Mouse (Mus musculus) 3T3-L1 (cell line): ENCODE results near the gene Cdca8.
"Not testable (repeated sequence)": the region's sequence is repeated elsewhere in the genome, so short reads cannot be mapped to it uniquely, and the experiment has no call there.

Experiments
- DNase-seq: peaks from one replicate; pipeline ENCODE4 v3.0.0-alpha.2; 2015; ENCODE audit warnings: low read depth, low spot score

The Cdca8 gene

DNA sequence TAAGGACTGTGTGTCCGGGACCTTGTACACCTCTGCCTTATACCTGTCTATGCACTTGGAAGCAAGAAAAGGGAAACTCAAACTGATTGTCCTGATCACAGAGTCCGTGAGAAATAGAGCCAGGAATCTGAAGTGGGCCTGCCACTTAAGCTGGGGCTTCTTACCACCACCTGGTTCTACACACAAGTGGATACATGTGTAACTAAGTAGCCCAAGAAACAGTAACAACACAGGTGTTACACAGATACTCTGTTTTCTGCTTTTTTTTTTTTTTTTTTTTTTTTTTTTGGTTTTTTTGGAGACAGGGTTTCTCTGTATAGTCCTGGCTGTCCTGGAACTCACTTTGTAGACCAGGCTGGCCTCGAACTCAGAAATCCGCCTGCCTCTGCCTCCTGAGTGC, at the start of gene Cdca8:
TSS of gene Cdca8 (minus strand) at position 101 of the 400 bp plus-strand sequence.
- not testable (repeated sequence) for DNase-seq

DNA sequence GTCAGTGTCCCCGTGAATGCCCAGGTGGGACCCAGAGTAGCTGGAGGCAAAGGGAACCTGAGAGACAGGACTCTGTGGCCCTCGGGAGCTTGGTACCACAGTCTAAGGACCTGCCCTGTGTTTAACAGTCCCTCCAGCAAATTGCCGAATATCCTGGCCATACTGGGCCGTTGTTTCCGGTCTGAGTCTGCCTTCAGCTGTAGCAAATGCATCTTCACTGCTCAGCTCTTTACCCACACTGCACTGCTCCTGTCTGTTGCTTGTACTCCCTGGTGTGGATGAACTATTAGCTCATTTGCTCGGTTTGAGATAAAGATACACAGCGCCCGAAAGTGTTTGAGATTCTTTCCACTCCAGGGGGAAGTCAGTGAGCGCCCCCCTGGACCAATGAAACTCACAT, 49.3 kb upstream of the Cdca8 start:
- DNase-seq, result no peak

DNA sequence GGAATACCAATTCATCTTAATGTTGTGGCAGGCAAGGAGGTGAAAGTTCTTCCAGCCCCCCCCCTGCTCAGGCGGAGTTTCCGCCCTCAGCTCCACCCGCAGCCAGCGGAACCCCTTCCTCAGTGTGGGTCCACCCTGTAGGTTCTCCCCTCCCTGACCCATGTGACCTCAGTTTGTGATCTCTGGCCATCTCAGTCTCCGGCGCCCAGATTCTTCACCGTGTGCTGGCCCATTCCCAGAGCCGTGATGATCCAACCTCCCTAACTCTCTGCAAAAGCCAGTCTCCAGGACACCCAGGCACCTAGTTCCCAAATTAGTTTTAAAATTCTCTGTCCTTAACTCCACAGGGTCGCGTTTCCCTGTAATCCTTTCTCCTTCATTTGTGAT, 48.6 kb upstream of the Cdca8 start:
- no peak for DNase-seq

DNA sequence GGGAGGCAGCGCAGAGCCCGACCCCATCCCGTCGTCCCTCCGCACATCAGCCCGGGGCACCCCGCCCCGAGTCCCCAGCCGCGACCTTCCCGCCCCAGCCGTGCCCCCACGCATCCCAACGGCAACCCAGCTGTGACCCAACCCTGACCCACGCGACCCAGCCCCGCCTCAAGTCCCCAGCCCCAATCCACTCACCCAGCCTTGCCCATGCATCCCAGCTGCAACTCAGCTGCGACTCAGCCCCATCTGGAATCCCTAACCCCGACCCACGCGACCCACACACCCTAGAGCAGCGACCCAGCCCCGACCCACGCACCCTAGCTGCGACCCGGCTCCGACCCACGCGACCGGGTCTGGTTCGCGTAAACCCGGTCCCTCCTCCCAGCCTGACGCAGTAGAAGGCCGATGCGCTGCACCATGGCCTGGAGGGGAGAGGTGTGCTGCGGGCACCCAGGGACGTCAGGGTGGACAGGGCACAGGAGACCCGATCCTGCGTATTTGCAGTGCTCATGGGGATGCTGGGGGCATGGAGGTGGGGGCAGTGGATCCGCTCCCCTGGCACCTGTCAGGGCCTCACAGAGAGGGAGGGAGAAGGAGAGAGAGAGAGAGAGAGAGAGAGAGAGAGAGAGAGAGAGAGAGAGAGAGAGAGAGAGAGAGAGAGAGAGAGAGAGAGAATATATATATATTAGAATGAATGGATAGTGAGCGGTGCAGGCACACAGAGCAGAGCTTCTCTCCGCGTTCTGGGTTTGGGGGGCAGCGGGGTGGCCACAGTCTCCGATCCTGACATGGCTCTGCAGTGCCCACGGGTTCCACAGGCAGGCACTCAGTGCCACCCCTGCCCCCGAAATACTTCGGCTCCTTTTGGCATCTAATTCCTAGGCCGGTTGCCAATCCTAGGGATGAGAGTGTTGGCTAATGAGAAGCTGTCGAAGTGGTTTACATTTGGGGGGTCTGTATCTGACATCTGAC, 47.9 kb upstream of the Cdca8 start:
- DNase-seq, result no peak

- DNase-seq, result no peak
Measured at GRCm38 (mm10) chr4:124985671-124986602, 46.8 kb upstream of the Cdca8 start, which contains the start of gene Rspo1. Gene Rspo1 (plus strand): TSS chr4:124986430.

DNA sequence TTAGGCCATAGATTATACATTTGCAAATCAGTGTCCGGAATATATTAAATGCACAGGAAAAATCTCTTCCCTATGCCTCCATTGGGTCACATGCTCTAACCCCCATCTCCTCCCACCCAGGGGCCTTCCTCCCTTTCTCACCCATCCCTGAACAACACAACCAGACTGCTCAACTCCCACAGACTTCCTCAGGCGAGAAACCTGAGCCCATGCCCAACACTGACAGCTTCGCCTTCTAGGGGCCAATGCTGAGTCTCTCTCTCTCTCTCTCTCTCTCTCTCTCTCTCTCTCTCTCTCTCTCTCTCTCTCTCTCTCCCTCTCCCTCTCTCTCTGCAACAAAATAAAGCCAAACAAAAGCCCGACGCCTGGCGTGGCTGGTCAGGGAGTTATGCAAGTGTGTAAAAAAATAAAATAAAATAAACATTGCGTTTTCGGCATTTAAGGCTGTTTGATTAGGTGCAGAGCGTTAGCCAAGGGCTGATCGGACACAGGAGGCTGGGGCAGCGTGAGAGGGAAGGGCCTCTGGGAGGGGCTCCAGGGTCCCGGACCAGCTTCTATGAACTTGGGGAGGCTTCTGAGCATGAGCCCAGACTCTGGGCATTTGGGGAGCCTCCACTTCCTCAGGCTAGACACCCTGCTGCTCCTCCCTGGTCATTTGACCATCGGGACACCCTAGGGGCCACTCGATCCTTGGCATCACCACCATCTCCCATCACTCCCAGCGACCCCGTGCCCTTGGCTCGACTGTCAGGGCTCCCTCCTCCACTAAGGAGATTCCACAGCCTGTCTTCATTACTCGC, 46.0 kb upstream of the Cdca8 start:
- no peak for DNase-seq

GRCm38 (mm10) chr4:124983893-124984526, 44.9 kb upstream of the Cdca8 start:
- DNase-seq, result peak; percentile 12

GRCm38 (mm10) chr4:124978201-124978600, 39.1 kb upstream of the Cdca8 start:
- DNase-seq, result no peak

DNA sequence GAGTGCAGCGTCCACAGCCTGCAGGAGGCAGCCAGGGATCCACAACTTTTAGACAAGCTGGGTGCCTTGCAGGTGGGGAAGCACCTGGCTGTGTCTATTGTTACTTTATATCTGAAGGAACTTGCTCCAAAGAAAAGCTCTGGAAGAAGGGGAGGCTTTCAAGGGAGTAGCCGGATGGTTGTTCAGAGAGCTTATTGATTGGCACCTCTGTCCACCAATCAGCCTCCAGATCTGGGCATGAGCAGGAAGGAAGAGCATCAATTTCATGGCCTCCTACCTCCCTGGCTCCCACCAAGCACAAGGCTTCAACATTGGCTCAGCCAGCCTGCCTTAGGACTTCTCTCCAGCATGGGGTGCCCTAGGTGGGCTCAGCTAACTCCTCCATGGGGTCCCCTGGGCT, 34.2 kb upstream of the Cdca8 start:
- DNase-seq, result peak; percentile 63

DNA sequence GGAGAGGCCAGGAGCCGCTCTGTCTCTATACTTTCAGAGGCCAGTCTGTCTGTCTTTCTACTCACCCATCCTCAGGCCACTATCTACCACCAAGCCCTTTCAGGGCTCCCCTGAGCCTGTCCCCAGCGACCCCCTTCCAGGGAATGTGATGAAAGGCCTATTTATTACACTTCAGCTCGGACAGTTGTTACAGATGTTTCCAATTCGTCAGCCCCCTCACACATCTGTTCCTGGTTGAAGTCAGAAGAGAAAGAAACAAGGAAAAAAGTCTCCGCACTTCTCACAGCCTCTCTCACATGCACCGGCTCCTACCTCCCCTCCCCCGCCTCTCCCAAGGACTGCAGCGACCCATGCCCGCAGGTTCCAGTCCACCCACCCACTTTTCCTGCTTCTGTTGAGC, 33.2 kb upstream of the Cdca8 start:
- DNase-seq, result peak; percentile 8

DNA sequence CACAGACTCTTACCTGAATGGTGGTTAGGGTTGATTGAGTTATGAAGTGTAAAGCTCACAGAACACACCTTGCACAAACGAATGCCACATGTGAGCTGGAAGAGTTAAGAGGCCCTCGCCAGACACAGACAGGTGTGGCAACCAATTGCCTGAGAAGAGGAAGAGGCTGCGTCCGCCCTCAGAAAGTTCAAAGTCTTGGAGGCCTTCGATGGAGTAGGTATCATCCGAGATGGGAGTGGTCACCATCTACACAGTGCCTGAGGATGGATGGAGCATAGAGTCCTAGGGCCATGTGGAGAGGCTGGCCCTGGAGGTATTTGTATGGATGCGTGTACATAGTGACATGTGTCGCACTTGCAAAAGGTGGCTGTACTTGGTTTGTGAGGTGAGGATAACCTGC, 32.0 kb upstream of the Cdca8 start:
- no peak for DNase-seq

- no peak for DNase-seq
Measured at GRCm38 (mm10) chr4:124970677-124971076, 31.6 kb upstream of the Cdca8 start.

DNA sequence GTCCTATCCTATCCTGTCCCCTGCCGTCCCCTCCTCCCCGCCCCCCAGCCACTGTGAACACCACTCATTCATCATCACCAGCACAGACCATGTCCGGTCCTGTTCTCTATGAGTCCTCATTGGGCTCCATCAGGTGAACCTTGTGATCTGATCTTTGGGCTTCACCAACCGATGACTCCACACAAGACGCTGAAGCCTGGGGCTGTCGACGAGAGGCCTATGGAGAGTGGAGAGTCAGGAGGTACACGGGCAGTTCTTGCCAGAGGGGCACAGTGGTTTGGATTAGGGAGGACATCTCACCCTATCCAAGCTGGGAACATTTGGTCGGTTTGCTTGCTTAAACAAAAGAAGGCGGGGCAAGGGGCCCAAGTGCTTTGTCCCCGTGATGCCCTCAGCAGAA, 31.1 kb upstream of the Cdca8 start:
- no peak for DNase-seq

DNA sequence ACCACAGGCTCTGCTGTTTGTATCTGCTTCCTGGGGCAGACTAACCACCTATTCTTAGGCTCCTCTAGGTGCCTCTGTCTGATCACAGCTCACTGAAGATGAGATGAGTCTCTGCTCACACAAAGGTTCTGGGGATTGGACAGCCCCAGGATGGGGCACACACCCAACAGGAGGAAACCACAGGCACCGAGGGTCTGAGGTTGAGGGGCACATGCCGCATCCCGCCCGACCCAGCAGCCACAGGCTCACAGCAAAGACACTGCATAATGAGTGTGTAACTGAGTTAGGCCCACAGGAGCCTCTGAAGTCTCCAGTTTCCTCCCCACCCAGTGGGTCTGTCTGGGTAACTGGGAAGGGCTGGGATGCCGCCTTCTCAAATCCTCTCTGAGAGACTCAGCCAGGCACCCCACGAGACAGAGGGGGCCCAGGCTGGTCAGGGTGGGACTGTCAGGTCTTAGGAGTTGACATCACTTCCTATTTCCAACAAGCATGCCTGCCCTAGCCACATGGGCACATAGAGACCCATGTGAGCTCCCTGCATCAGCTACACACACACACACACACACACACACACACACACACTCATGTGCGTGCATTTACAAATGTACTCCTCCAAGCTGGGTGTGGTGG, 30.2 kb upstream of the Cdca8 start:
- no peak for DNase-seq

DNA sequence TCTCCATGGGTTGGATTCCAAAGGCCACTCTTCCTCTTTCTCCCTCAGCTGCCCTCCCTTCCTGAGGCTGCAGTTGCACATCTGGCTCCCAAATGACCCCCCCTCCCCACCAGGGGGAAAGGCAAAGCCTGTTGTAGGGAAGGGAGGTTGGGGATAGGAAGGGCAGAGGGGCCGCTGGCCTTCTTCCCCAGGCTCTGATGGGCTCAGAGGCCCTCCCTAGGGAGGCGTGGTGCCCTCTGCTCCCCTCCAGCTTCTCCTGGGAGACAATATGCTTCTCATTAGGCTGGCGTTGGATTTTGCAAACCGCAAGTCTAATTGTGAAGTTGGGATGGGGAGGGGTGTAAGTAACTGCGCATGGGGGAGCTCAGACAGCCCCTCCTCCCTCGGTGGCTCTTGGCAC, 29.6 kb upstream of the Cdca8 start:
- no peak for DNase-seq

GRCm38 (mm10) chr4:124964912-124965599, 25.9 kb upstream of the Cdca8 start:
- DNase-seq, result no peak

DNA sequence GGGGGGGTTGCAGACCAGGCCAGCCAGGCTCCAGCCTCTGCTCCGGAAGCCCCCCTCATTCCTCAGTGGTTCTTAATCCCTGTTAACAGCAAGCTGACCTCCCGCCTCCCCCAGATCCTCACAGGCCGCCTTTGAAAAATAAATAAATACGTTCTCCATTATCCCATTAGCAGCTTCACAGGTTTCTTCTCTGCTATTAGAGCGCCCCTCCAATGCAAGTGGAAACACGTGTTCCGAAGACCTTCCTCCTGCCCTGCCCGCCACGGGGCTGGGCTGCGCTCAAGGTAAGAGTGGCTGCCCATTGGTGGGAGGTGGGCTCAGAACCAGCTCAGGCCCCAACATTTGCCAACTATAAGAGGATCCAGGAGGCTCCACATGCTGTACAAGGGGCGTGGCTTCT, 23.5 kb upstream of the Cdca8 start:
- no peak for DNase-seq

- no peak for DNase-seq
Measured at GRCm38 (mm10) chr4:124960940-124961339, 21.8 kb upstream of the Cdca8 start.

GRCm38 (mm10) chr4:124959062-124959461, 20.0 kb upstream of the Cdca8 start:
- no peak for DNase-seq

GRCm38 (mm10) chr4:124957284-124957683, 18.2 kb upstream of the Cdca8 start:
- DNase-seq, result no peak
